Mouse (Mus musculus): ENCODE measurements around the gene Gdf9.

- TF ChIP-seq CTCF (conservative IDR thresholded peaks at IDR 0.05; ENCODE audit: insufficient read depth, insufficient read length, low read depth, low read length) (no peak), POLR2A (IDR thresholded peaks at IDR 0.05; ENCODE audit: low read depth, low read length) (no peak)
These were observed 46.9 kb upstream of the Gdf9 start for GRCm38 (mm10) chr11:53383758-53384428.

All from kidney, adult 2 months (tissue).